In the genomic region with DNA sequence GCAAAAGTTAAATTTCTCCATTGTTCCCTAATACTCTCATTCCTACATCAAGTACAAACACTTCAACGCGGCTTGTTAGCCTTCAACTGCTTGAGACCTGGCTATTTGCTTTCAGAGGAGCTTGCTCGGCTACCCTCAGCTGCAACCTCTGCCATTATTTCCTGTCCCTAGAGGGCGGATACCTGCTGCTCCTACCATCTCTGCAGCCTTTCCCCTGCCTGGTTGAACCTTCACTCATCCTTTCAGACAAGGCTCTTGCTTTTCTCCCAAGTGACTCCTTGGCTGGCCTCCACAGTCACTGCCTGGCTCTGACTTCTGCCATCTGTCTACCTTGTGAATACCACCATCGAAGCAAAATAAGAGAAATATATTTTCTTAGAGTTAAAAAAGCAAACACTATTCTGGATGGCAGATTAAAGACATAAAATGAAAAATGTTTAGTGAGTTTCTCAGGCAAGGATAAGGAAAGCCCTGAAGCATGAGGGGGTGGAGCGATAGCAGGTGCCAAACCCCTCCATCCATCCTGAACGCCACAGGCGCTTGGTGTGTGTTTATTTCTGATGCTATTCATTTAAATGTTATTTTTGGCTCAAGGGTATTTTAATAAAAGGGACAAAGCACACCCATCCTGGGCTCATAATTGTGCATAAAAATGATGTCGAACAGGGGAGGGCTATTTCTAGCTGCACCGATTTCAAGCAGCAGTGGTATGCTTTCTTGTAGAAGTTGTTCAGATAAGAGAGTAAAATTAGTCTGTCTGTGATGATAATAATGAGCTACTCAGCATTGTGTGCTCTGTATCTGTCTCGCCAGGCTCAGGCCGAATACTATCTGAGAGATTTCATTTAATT, we compare ENCODE assay signal across 11 mouse cellular contexts.
DNase-seq lines count a peak whose midpoint lies in the region; ATAC-seq and TF ChIP-seq lines count a peak whose summit lies in the region.
"Had no signal": no experiment of that assay in that cellular context is flagged by ENCODE, and none has a peak within 500 bp of the region (broad histone marks: within the 10 kb centered on the region; RNA-seq: fewer than 3 reads in every experiment).

No protein-coding gene starts in this region.

- no peaks in the 10 kb centered on the region for H3K36me3 ChIP-seq in forebrain, embryonic 14.5 days (ENCODE audit: control insufficient read depth, insufficient read depth, low read length)
- no peaks in the 10 kb centered on the region for H3K36me3 ChIP-seq in forebrain, embryonic 12.5 days (replicated peaks)
- no peaks in the 10 kb centered on the region for H3K36me3 ChIP-seq in lung, embryonic 16.5 days (ENCODE audit: control insufficient read depth, insufficient read depth, low read length)
- H3K36me3 ChIP-seq in hindbrain, postnatal 0 days (ENCODE audit: insufficient read depth, low read length) = no peaks in the 10 kb centered on the region

- 62% methylated on average over 12 of the region's 12 CpGs for WGBS in forebrain, embryonic 14.5 days
- WGBS in forebrain, embryonic 12.5 days = 63% methylated on average over 12 of the region's 12 CpGs
- 59% methylated on average over 12 of the region's 12 CpGs for WGBS in lung, embryonic 16.5 days
- WGBS in hindbrain, postnatal 0 days = 47% methylated on average over 12 of the region's 12 CpGs

- H3K4me3 ChIP-seq in forebrain, embryonic 14.5 days (ENCODE audit: low read depth, low read length) = no peak overlapping the region
- H3K4me3 ChIP-seq in forebrain, embryonic 12.5 days (replicated peaks) = no peak overlapping the region
- no peak overlapping the region for H3K4me3 ChIP-seq in lung, embryonic 16.5 days (ENCODE audit: low read length)
- no peak overlapping the region for H3K4me3 ChIP-seq in hindbrain, postnatal 0 days (ENCODE audit: low read length)

- no peak; the same call in 1 of the 2 replicates for ATAC-seq in forebrain, embryonic 14.5 days
- ATAC-seq in forebrain, embryonic 12.5 days (ENCODE audit: low FRiP score) = no peak
- ATAC-seq in lung, embryonic 16.5 days (ENCODE audit: low read depth) = peak; percentile 70; the same call in 1 of the 2 replicates
- ATAC-seq in hindbrain, postnatal 0 days = peak; percentile 84
- ATAC-seq in inflammation-experienced regulatory T-cells, adult 6 months = no peak
- no peak for ATAC-seq in megakaryocyte progenitor cell, adult 5-6 weeks (replicated peaks; ENCODE audit: poor library complexity)

- H3K4me2 ChIP-seq in forebrain, embryonic 14.5 days (ENCODE audit: low read length) = no peak overlapping the region
- H3K4me2 ChIP-seq in forebrain, embryonic 12.5 days = no peak overlapping the region
- H3K4me2 ChIP-seq in lung, embryonic 16.5 days (ENCODE audit: low read depth, low read length) = no peak overlapping the region
- no peak overlapping the region for H3K4me2 ChIP-seq in hindbrain, postnatal 0 days (ENCODE audit: low read depth, low read length)

- 0 out of 2 replicates have a peak, but pooled peaks have one; percentile 19 for TF ChIP-seq CTCF in hindbrain, postnatal 0 days (IDR thresholded peaks at IDR 0.05; ENCODE audit: low read depth)

- H3K9me3 ChIP-seq in forebrain, embryonic 14.5 days (replicated peaks; ENCODE audit: control insufficient read depth, low read length) = no peaks in the 10 kb centered on the region
- H3K9me3 ChIP-seq in forebrain, embryonic 12.5 days = no peaks in the 10 kb centered on the region
- no peaks in the 10 kb centered on the region for H3K9me3 ChIP-seq in lung, embryonic 16.5 days (ENCODE audit: control insufficient read depth, low read length)
- no peaks in the 10 kb centered on the region for H3K9me3 ChIP-seq in hindbrain, postnatal 0 days (ENCODE audit: low read length)

- H3K9ac ChIP-seq in forebrain, embryonic 14.5 days (ENCODE audit: low read length) = no peak overlapping the region
- H3K9ac ChIP-seq in forebrain, embryonic 12.5 days = no peak overlapping the region
- H3K9ac ChIP-seq in lung, embryonic 16.5 days (ENCODE audit: low read length) = no peak overlapping the region
- no peak overlapping the region for H3K9ac ChIP-seq in hindbrain, postnatal 0 days (replicated peaks; ENCODE audit: low read length)
- H3K9ac ChIP-seq: liver, embryonic 14.5 days had no signal

- no peaks in the 10 kb centered on the region for H3K27me3 ChIP-seq in forebrain, embryonic 14.5 days (replicated peaks; ENCODE audit: control insufficient read depth, insufficient read depth, low read length)
- no peaks in the 10 kb centered on the region for H3K27me3 ChIP-seq in forebrain, embryonic 12.5 days
- no peaks in the 10 kb centered on the region for H3K27me3 ChIP-seq in lung, embryonic 16.5 days (ENCODE audit: control insufficient read depth, insufficient read depth, low read depth, low read length)
- H3K27me3 ChIP-seq in hindbrain, postnatal 0 days (ENCODE audit: insufficient read depth, low read length) = no peaks in the 10 kb centered on the region

- no peak overlapping the region; the same call in 1 of the 2 replicates for H3K27ac ChIP-seq in forebrain, embryonic 14.5 days (ENCODE audit: low read depth, low read length)
- no peak overlapping the region for H3K27ac ChIP-seq in forebrain, embryonic 12.5 days
- no peak overlapping the region for H3K27ac ChIP-seq in lung, embryonic 16.5 days (ENCODE audit: low read length)
- peak overlapping the region; percentile 32; the same call in 1 of the 2 replicates for H3K27ac ChIP-seq in hindbrain, postnatal 0 days
- H3K27ac ChIP-seq: liver, embryonic 14.5 days had no signal

- 0 out of 2 replicates have a peak, but pooled peaks cover 2% of the 10 kb centered on the region for H3K4me1 ChIP-seq in forebrain, embryonic 14.5 days (ENCODE audit: control insufficient read depth, insufficient read depth, low read length)
- H3K4me1 ChIP-seq in forebrain, embryonic 12.5 days = peaks cover 5% of the 10 kb centered on the region; the same call in 1 of the 2 replicates
- no peaks in the 10 kb centered on the region for H3K4me1 ChIP-seq in lung, embryonic 16.5 days (replicated peaks; ENCODE audit: control insufficient read depth, insufficient read depth, low read length)
- peaks cover 4% of the 10 kb centered on the region; the same call in 1 of the 2 replicates for H3K4me1 ChIP-seq in hindbrain, postnatal 0 days (ENCODE audit: insufficient read depth, low read length)

- DNase-seq in forebrain, embryonic 14.5 days (ENCODE audit: low spot score) = peak; percentile 31
- no peak for DNase-seq in lung, postnatal 14 days
- peak; percentile 70 to 81 for DNase-seq in cerebellum, postnatal 36 days
- peak; percentile 65 for DNase-seq in hindbrain, postnatal 0 days (ENCODE audit: low spot score)
- DNase-seq: adrenal gland, postnatal 10 days; kidney, adult 11 months had no signal

Comparison
In these comparisons a context has a peak if more than half of its experiments do, and no peak if none do; other contexts are left out.
1. ATAC-seq: peak in lung, embryonic 16.5 days (single experiment) and hindbrain, postnatal 0 days (single experiment); none in forebrain, embryonic 14.5 days (single experiment), forebrain, embryonic 12.5 days (single experiment), inflammation-experienced regulatory T-cells, adult 6 months (single experiment) and megakaryocyte progenitor cell, adult 5-6 weeks (single experiment).